Comparison of ENCODE assay signal across 16 mouse cellular contexts in the genomic region with DNA sequence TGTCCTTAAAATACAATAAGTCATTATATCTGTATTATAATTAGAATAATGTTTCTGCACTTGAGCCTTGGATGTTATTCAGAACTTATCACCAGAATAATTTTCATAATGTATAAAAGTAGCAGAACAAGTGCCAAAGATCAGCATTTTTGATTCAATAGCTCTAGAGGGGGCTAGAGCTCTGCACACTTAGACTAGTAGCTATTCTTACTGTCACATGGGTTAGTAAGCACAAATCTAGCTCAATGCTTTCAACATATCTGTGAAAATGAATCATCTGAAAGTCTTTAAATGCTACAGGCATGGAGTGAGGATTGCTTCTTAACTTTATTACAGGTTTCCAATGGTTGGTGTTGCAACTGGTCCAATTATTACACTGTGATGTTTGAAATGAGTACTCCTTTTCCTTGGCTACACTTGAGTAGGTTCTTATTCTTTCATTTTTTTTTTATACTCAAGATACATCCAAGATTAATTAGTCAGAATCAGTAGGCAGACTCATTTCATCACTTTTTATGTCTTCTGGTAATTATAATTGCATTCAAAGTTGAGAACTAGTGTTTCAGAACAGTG.
DNase-seq lines count a peak whose midpoint lies in the region; ATAC-seq and TF ChIP-seq lines count a peak whose summit lies in the region.
"Had no signal": no experiment of that assay in that cellular context is flagged by ENCODE, and none has a peak within 500 bp of the region (broad histone marks: within the 10 kb centered on the region; RNA-seq: fewer than 3 reads in every experiment).

No protein-coding gene starts in this region.

- peak; percentile 35; the same call in 1 of the 2 replicates for ATAC-seq in hindbrain, postnatal 0 days
- ATAC-seq in neural tube, embryonic 15.5 days (ENCODE audit: low FRiP score), result peak; percentile 59

- H3K27ac ChIP-seq in hindbrain, postnatal 0 days, result no peak overlapping the region
- H3K27ac ChIP-seq in hindbrain, embryonic 10.5 days, result no peak overlapping the region
- H3K27ac ChIP-seq in neural tube, embryonic 15.5 days (replicated peaks), result no peak overlapping the region
- H3K27ac ChIP-seq: heart, embryonic 13.5 days; limb, embryonic 13.5 days had no signal

- H3K9ac ChIP-seq in hindbrain, postnatal 0 days (replicated peaks; ENCODE audit: low read length), result no peak overlapping the region
- no peak overlapping the region for H3K9ac ChIP-seq in neural tube, embryonic 15.5 days (replicated peaks)
- H3K9ac ChIP-seq: heart, embryonic 13.5 days; limb, embryonic 13.5 days had no signal

- H3K4me2 ChIP-seq in hindbrain, postnatal 0 days (ENCODE audit: low read depth, low read length), result no peak overlapping the region
- H3K4me2 ChIP-seq in neural tube, embryonic 15.5 days, result no peak overlapping the region
- H3K4me2 ChIP-seq: heart, embryonic 13.5 days; limb, embryonic 13.5 days had no signal

- H3K4me1 ChIP-seq in hindbrain, postnatal 0 days (ENCODE audit: insufficient read depth, low read length), result no peaks in the 10 kb centered on the region
- no peaks in the 10 kb centered on the region for H3K4me1 ChIP-seq in hindbrain, embryonic 10.5 days (replicated peaks)
- H3K4me1 ChIP-seq in neural tube, embryonic 15.5 days, result no peaks in the 10 kb centered on the region
- H3K4me1 ChIP-seq: heart, embryonic 13.5 days; limb, embryonic 13.5 days had no signal

- no peaks in the 10 kb centered on the region for H3K36me3 ChIP-seq in hindbrain, postnatal 0 days (ENCODE audit: insufficient read depth, low read length)
- no peaks in the 10 kb centered on the region for H3K36me3 ChIP-seq in hindbrain, embryonic 10.5 days
- no peaks in the 10 kb centered on the region for H3K36me3 ChIP-seq in neural tube, embryonic 15.5 days
- H3K36me3 ChIP-seq: heart, embryonic 13.5 days; limb, embryonic 13.5 days had no signal

- H3K9me3 ChIP-seq in hindbrain, postnatal 0 days (ENCODE audit: low read length), result no peaks in the 10 kb centered on the region
- H3K9me3 ChIP-seq in hindbrain, embryonic 10.5 days, result no peaks in the 10 kb centered on the region
- H3K9me3 ChIP-seq in neural tube, embryonic 15.5 days (replicated peaks), result no peaks in the 10 kb centered on the region
- H3K9me3 ChIP-seq: heart, embryonic 13.5 days; limb, embryonic 13.5 days had no signal

- H3K27me3 ChIP-seq in hindbrain, postnatal 0 days (ENCODE audit: insufficient read depth, low read length), result no peaks in the 10 kb centered on the region
- no peaks in the 10 kb centered on the region for H3K27me3 ChIP-seq in hindbrain, embryonic 10.5 days (ENCODE audit: insufficient read depth, poor library complexity, severe bottlenecking)
- H3K27me3 ChIP-seq in neural tube, embryonic 15.5 days (replicated peaks), result no peaks in the 10 kb centered on the region
- H3K27me3 ChIP-seq: heart, embryonic 13.5 days; limb, embryonic 13.5 days had no signal

- peak; percentile 54 for TF ChIP-seq CTCF in hindbrain, postnatal 0 days (IDR thresholded peaks at IDR 0.05; ENCODE audit: low read depth)

- no peak overlapping the region for H3K4me3 ChIP-seq in hindbrain, postnatal 0 days (ENCODE audit: low read length)
- H3K4me3 ChIP-seq in hindbrain, embryonic 10.5 days, result no peak overlapping the region
- H3K4me3 ChIP-seq in neural tube, embryonic 15.5 days (replicated peaks), result no peak overlapping the region
- H3K4me3 ChIP-seq: erythroblast, embryonic 14.5 days; heart, embryonic 13.5 days; limb, embryonic 13.5 days had no signal

- peak; percentile 2 for DNase-seq in cerebellum, adult 9-10 months
- DNase-seq in cerebellum, adult 11-12 months, result no peak
- peak; percentile 67 for DNase-seq in hindbrain, postnatal 0 days (ENCODE audit: low spot score)
- DNase-seq in hindbrain, embryonic 10.5 days (ENCODE audit: low spot score), result no peak
- DNase-seq in neural tube, embryonic 10.5 days (ENCODE audit: extremely low spot score, low spot score), result no peak
- DNase-seq in telencephalon, adult 2 months (ENCODE audit: low read depth, low spot score), result peak; percentile 55
- no peak for DNase-seq in ovary, postnatal 14 days (ENCODE audit: low spot score)
- DNase-seq: gastrocnemius, postnatal 10 days; kidney, adult 18-20 months; kidney, postnatal 4 days; right cerebral cortex, postnatal 14 days; thymus, postnatal 14 days had no signal

Comparison
In these comparisons a context has a peak if more than half of its experiments do, and no peak if none do; other contexts are left out.
1. DNase-seq: peak in cerebellum, adult 9-10 months (single experiment), hindbrain, postnatal 0 days (single experiment) and telencephalon, adult 2 months (single experiment); none in cerebellum, adult 11-12 months (single experiment), hindbrain, embryonic 10.5 days (single experiment), neural tube, embryonic 10.5 days (single experiment) and ovary, postnatal 14 days (single experiment).